Mouse (Mus musculus): ENCODE measurements at regions not wholly inside any gene's neighbourhood (a gene's known extent, or its start where the extent isn't known, plus 50 kb on each side); places are given as distances from the start of the nearest gene placed in this dataset.

GRCm38 (mm10) chr10:91367488-91367887, 186.4 kb upstream of the Tmpo start:
- TF ChIP-seq CTCF (IDR thresholded peaks at IDR 0.05; ENCODE audit: borderline replicate concordance, extremely low read depth, insufficient read depth, insufficient read length) (no peak), POLR2A (IDR thresholded peaks at IDR 0.05; ENCODE audit: borderline replicate concordance, extremely low read depth, insufficient read depth, insufficient read length, poor library complexity, severe bottlenecking) (no peak)

GRCm38 (mm10) chr10:91362587-91362986, 181.5 kb upstream of the Tmpo start:
- DNase-seq (ENCODE audit: low read depth) = no peak
- TF ChIP-seq CTCF (IDR thresholded peaks at IDR 0.05; ENCODE audit: borderline replicate concordance, extremely low read depth, insufficient read depth, insufficient read length) = peak; percentile 38; the same call in 1 of the 2 replicates
- no peak for TF ChIP-seq POLR2A (IDR thresholded peaks at IDR 0.05; ENCODE audit: borderline replicate concordance, extremely low read depth, insufficient read depth, insufficient read length, poor library complexity, severe bottlenecking)

More at GRCm38 (mm10) chr10:91367488-91367887, 186.4 kb upstream of the Tmpo start:
- DNase-seq (ENCODE audit: low read depth) = no peak

GRCm38 (mm10) chr10:91361621-91362020, 180.5 kb upstream of the Tmpo start:
- TF ChIP-seq CTCF (IDR thresholded peaks at IDR 0.05; ENCODE audit: borderline replicate concordance, extremely low read depth, insufficient read depth, insufficient read length) (no peak), POLR2A (IDR thresholded peaks at IDR 0.05; ENCODE audit: borderline replicate concordance, extremely low read depth, insufficient read depth, insufficient read length, poor library complexity, severe bottlenecking) (no peak)
- DNase-seq (ENCODE audit: low read depth) = no peak

GRCm38 (mm10) chr10:91345465-91345864, 164.3 kb upstream of the Tmpo start:
- TF ChIP-seq POLR2A (IDR thresholded peaks at IDR 0.05; ENCODE audit: borderline replicate concordance, extremely low read depth, insufficient read depth, insufficient read length, poor library complexity, severe bottlenecking) (no peak), CTCF (IDR thresholded peaks at IDR 0.05; ENCODE audit: borderline replicate concordance, extremely low read depth, insufficient read depth, insufficient read length) (no peak)
- peak; percentile 51 for DNase-seq (ENCODE audit: low read depth)

- TF ChIP-seq POLR2A (IDR thresholded peaks at IDR 0.05; ENCODE audit: borderline replicate concordance, extremely low read depth, insufficient read depth, insufficient read length, poor library complexity, severe bottlenecking) = no peak
- TF ChIP-seq CTCF (IDR thresholded peaks at IDR 0.05; ENCODE audit: borderline replicate concordance, extremely low read depth, insufficient read depth, insufficient read length) = no peak
- peak; percentile 44 for DNase-seq (ENCODE audit: low read depth)
Measured at GRCm38 (mm10) chr10:91342083-91342482, 161.0 kb upstream of the Tmpo start.

- TF ChIP-seq CTCF (IDR thresholded peaks at IDR 0.05; ENCODE audit: borderline replicate concordance, extremely low read depth, insufficient read depth, insufficient read length) (no peak), POLR2A (IDR thresholded peaks at IDR 0.05; ENCODE audit: borderline replicate concordance, extremely low read depth, insufficient read depth, insufficient read length, poor library complexity, severe bottlenecking) (no peak)
- peak; percentile 59 for DNase-seq (ENCODE audit: low read depth)
Measured at GRCm38 (mm10) chr10:91339361-91339760, 158.2 kb upstream of the Tmpo start.

- TF ChIP-seq CTCF (IDR thresholded peaks at IDR 0.05; ENCODE audit: borderline replicate concordance, extremely low read depth, insufficient read depth, insufficient read length) = no peak
- no peak for TF ChIP-seq POLR2A (IDR thresholded peaks at IDR 0.05; ENCODE audit: borderline replicate concordance, extremely low read depth, insufficient read depth, insufficient read length, poor library complexity, severe bottlenecking)
- peak; percentile 60 for DNase-seq (ENCODE audit: low read depth)
Measured at GRCm38 (mm10) chr10:91326661-91327312, 145.7 kb upstream of the Tmpo start.

GRCm38 (mm10) chr10:91326144-91326655, 145.1 kb upstream of the Tmpo start:
- TF ChIP-seq POLR2A (IDR thresholded peaks at IDR 0.05; ENCODE audit: borderline replicate concordance, extremely low read depth, insufficient read depth, insufficient read length, poor library complexity, severe bottlenecking) (no peak), CTCF (IDR thresholded peaks at IDR 0.05; ENCODE audit: borderline replicate concordance, extremely low read depth, insufficient read depth, insufficient read length) (no peak)
- peak; percentile 62 for DNase-seq (ENCODE audit: low read depth)

- TF ChIP-seq POLR2A (IDR thresholded peaks at IDR 0.05; ENCODE audit: borderline replicate concordance, extremely low read depth, insufficient read depth, insufficient read length, poor library complexity, severe bottlenecking) (no peak), CTCF (IDR thresholded peaks at IDR 0.05; ENCODE audit: borderline replicate concordance, extremely low read depth, insufficient read depth, insufficient read length) (no peak)
- no peak for DNase-seq (ENCODE audit: low read depth)
Measured at GRCm38 (mm10) chr10:91321226-91321625, 140.1 kb upstream of the Tmpo start.

GRCm38 (mm10) chr10:91319442-91320112, 138.5 kb upstream of the Tmpo start:
- no peak for TF ChIP-seq CTCF (IDR thresholded peaks at IDR 0.05; ENCODE audit: borderline replicate concordance, extremely low read depth, insufficient read depth, insufficient read length)
- TF ChIP-seq POLR2A (IDR thresholded peaks at IDR 0.05; ENCODE audit: borderline replicate concordance, extremely low read depth, insufficient read depth, insufficient read length, poor library complexity, severe bottlenecking) = no peak
- DNase-seq (ENCODE audit: low read depth) = no peak

- no peak for DNase-seq (ENCODE audit: low read depth)
- no peak for TF ChIP-seq POLR2A (IDR thresholded peaks at IDR 0.05; ENCODE audit: borderline replicate concordance, extremely low read depth, insufficient read depth, insufficient read length, poor library complexity, severe bottlenecking)
- no peak for TF ChIP-seq CTCF (IDR thresholded peaks at IDR 0.05; ENCODE audit: borderline replicate concordance, extremely low read depth, insufficient read depth, insufficient read length)
Measured at GRCm38 (mm10) chr10:91314441-91314840, 133.3 kb upstream of the Tmpo start.
